Mouse (Mus musculus): ENCODE measurements around the gene Ubl7. TPM values are rescaled to one million over a fixed set of nuclear protein-coding genes. Genes with fewer than 3 reads are reported as not detected.

The Ubl7 gene
- polyA plus RNA-seq, 1 experiment = 22.3 TPM

- H3K9me3 ChIP-seq (ENCODE audit: control insufficient read depth, low read length) = no peaks in the 10 kb centered on the region
- H3K36me3 ChIP-seq (ENCODE audit: control insufficient read depth) = no peaks in the 10 kb centered on the region
- no peak for TF ChIP-seq GATA1 (IDR thresholded peaks at IDR 0.05; ENCODE audit: low read length)
- no peaks in the 10 kb centered on the region for H3K4me1 ChIP-seq (ENCODE audit: control insufficient read depth)
- no peak overlapping the region for H3K4me3 ChIP-seq (replicated peaks)
- no peaks in the 10 kb centered on the region; the same call in 1 of the 2 replicates for H3K27me3 ChIP-seq (ENCODE audit: control insufficient read depth)
These were observed 49.4 kb downstream of the Ubl7 start for GRCm38 (mm10) chr9:57959886-57960866.

GRCm38 (mm10) chr9:57961226-57961625 lies 50.4 kb downstream of the Ubl7 start:
- Histone ChIP-seq H3K4me1 (ENCODE audit: control insufficient read depth) (no peaks in the 10 kb centered on the region), H3K27me3 (ENCODE audit: control insufficient read depth) (no peaks in the 10 kb centered on the region; the same call in 1 of the 2 replicates), H3K9me3 (ENCODE audit: control insufficient read depth, low read length) (no peaks in the 10 kb centered on the region), H3K36me3 (ENCODE audit: control insufficient read depth) (no peaks in the 10 kb centered on the region), H3K4me3 (replicated peaks) (no peak overlapping the region)
- TF ChIP-seq TAL1 (IDR thresholded peaks at IDR 0.05; ENCODE audit: low read length) = no peak
- no peak for TF ChIP-seq GATA1 (IDR thresholded peaks at IDR 0.05; ENCODE audit: low read length)

DNA sequence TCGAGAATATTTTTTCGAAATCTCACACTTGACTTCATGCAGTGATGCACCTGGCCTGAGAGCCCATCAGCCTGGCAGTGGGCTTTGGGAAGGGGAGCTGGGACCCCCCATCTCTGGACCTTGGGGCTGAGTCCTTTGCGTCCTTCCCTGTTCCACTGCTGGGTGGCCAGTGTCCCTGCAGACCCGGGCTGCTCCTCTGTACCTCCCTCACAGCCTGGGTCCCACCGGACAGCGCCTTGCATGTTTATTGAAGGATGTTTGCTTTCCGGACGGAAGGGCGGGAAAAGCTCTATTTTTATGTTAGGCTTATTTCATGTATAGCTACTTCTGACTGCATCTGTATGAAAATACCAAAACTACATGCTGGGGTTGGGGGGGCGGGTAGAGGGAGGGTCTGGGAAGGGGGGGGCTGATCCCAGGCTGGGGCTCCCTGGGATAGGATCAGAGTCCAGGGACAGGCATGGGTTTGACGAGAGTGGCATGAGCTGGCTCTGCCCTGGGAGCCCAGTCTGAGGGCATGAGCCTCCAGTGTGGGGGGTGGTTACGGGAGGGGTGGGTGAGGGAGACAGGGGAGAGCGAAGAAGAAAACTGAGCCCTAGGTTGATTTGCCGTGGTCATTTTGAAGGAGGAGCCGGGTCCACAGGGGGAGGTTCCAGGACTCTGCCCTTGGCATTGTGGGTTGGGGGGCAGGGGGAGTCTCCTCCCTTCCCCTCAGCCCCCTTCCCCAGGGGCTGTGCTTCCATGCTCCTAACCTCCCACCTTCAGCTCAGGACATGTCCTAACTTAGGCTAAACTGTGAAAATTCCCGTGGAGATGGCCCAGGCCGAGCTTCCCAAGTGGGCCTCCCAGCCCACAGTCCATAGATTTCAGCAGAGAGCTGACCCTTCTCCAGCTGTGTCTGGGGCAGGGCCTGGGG lies 51.3 kb downstream of the Ubl7 start:
- Histone ChIP-seq H3K4me1 (ENCODE audit: control insufficient read depth) (no peaks in the 10 kb centered on the region), H3K4me3 (replicated peaks) (no peak overlapping the region), H3K27me3 (ENCODE audit: control insufficient read depth) (no peaks in the 10 kb centered on the region; the same call in 1 of the 2 replicates), H3K36me3 (ENCODE audit: control insufficient read depth) (no peaks in the 10 kb centered on the region), H3K9me3 (ENCODE audit: control insufficient read depth, low read length) (no peaks in the 10 kb centered on the region)
- TF ChIP-seq GATA1 (IDR thresholded peaks at IDR 0.05; ENCODE audit: low read length) = no peak
- TF ChIP-seq TAL1 (IDR thresholded peaks at IDR 0.05; ENCODE audit: low read length) = no peak

GRCm38 (mm10) chr9:57963249-57963997 lies 52.6 kb downstream of the Ubl7 start:
- H3K9me3 ChIP-seq (ENCODE audit: control insufficient read depth, low read length) = no peaks in the 10 kb centered on the region
- no peak for TF ChIP-seq GATA1 (IDR thresholded peaks at IDR 0.05; ENCODE audit: low read length)
- TF ChIP-seq TAL1 (IDR thresholded peaks at IDR 0.05; ENCODE audit: low read length) = no peak
- no peak overlapping the region for H3K4me3 ChIP-seq (replicated peaks)
- H3K36me3 ChIP-seq (ENCODE audit: control insufficient read depth) = no peaks in the 10 kb centered on the region
- H3K27me3 ChIP-seq (ENCODE audit: control insufficient read depth) = no peaks in the 10 kb centered on the region; the same call in 1 of the 2 replicates
- no peaks in the 10 kb centered on the region for H3K4me1 ChIP-seq (ENCODE audit: control insufficient read depth)

DNA sequence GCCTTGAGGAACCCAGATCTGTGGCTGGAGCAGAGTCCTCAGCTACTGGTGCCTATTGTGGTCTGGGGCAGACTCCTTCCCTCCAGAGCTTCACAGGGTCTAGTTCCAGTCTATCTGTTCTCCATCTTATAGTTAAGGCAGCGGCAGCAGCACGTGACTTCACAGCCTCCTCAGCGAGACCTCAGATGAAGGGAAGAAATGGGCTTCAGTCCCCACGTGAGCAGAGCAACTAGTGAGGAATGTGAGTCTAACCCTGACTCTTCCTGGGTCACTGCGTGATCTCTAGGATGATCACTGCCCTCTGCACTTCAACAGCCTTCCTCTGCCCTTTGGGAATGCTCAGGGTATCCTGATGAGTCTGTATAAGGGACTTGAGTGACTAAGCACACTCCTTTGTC lies 53.2 kb downstream of the Ubl7 start:
- no peak for TF ChIP-seq GATA1 (IDR thresholded peaks at IDR 0.05; ENCODE audit: low read length)
- no peak for TF ChIP-seq TAL1 (IDR thresholded peaks at IDR 0.05; ENCODE audit: low read length)
- H3K9me3 ChIP-seq (ENCODE audit: control insufficient read depth, low read length) = no peaks in the 10 kb centered on the region

DNA sequence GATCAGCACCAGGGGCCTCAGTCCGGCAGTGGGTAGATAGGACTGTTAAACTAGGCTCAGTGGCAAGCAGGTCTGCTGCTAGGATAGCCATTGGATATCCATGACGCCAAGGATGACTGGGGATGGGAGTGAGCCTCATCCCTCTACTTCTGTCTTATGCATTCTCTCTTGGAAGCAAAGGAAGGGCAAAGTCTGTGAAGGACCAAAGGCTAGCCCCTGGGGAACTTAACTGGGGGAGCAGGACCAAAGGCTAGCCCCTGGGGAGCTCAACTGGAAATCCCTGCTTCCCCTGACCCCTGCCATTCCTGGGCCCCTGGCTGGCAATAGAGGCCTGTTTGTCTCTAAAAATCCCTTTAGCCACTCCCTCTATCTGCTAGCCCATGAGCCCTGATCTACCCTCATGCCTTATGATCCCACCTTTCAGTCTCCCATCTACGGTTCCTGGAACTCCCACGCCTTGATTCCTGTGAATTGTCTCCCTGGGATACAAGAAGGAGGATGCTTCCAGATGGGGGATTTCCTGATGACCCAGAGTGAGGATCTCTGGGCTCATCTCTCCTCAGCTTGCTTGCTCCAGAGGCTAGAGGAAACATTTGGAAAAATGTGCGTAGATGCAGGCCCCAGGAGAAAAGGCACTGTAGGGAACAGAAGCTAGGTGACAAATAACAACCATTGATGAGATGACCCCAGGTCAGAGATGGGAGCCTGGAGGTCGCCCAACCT lies 53.9 kb downstream of the Ubl7 start:
- H3K4me1 ChIP-seq (ENCODE audit: control insufficient read depth) = no peaks in the 10 kb centered on the region
- no peaks in the 10 kb centered on the region; the same call in 1 of the 2 replicates for H3K27me3 ChIP-seq (ENCODE audit: control insufficient read depth)
- no peak overlapping the region for H3K4me3 ChIP-seq (replicated peaks)
- H3K9me3 ChIP-seq (ENCODE audit: control insufficient read depth, low read length) = no peaks in the 10 kb centered on the region
- H3K36me3 ChIP-seq (ENCODE audit: control insufficient read depth) = no peaks in the 10 kb centered on the region
- TF ChIP-seq GATA1 (IDR thresholded peaks at IDR 0.05; ENCODE audit: low read length) = no peak
- no peak for TF ChIP-seq TAL1 (IDR thresholded peaks at IDR 0.05; ENCODE audit: low read length)

More for the DNA sequence above, 53.2 kb downstream of the Ubl7 start:
- H3K4me3 ChIP-seq (replicated peaks) = no peak overlapping the region
- H3K36me3 ChIP-seq (ENCODE audit: control insufficient read depth) = no peaks in the 10 kb centered on the region
- no peaks in the 10 kb centered on the region for H3K4me1 ChIP-seq (ENCODE audit: control insufficient read depth)
- H3K27me3 ChIP-seq (ENCODE audit: control insufficient read depth) = no peaks in the 10 kb centered on the region; the same call in 1 of the 2 replicates

GRCm38 (mm10) chr9:57965281-57966185 lies 54.8 kb downstream of the Ubl7 start:
- Histone ChIP-seq H3K36me3 (ENCODE audit: control insufficient read depth) (no peaks in the 10 kb centered on the region), H3K4me3 (replicated peaks) (no peak overlapping the region), H3K27me3 (ENCODE audit: control insufficient read depth) (no peaks in the 10 kb centered on the region; the same call in 1 of the 2 replicates), H3K9me3 (ENCODE audit: control insufficient read depth, low read length) (no peaks in the 10 kb centered on the region), H3K4me1 (ENCODE audit: control insufficient read depth) (no peaks in the 10 kb centered on the region)
- TF ChIP-seq GATA1 (IDR thresholded peaks at IDR 0.05; ENCODE audit: low read length) (no peak), TAL1 (IDR thresholded peaks at IDR 0.05; ENCODE audit: low read length) (no peak)
